Mouse (Mus musculus): ENCODE data around the gene Birc6.
A peak's percentile ranks its signal among the peaks of the same experiment; 100 is the strongest.
"Not testable (repeated sequence)": the region's sequence is repeated elsewhere in the genome, so short reads cannot be mapped to it uniquely, and the experiment has no call there.

The Birc6 gene

GRCm38 (mm10) chr17:74559891-74560290, 31.8 kb downstream of the Birc6 start:
- no peak for DNase-seq (ENCODE audit: low spot score in 2 of 2)

- no peak for DNase-seq (ENCODE audit: low spot score in 2 of 2)
Measured at GRCm38 (mm10) chr17:74564151-74564550, 36.1 kb downstream of the Birc6 start.

GRCm38 (mm10) chr17:74569219-74569618, 41.1 kb downstream of the Birc6 start:
- DNase-seq (ENCODE audit: low spot score in 2 of 2): no peak

- no peak for DNase-seq (ENCODE audit: low spot score in 2 of 2)
Measured at GRCm38 (mm10) chr17:74570585-74570984, 42.5 kb downstream of the Birc6 start.

GRCm38 (mm10) chr17:74577173-74577572, 49.1 kb downstream of the Birc6 start:
- no peak for DNase-seq (ENCODE audit: low spot score in 2 of 2)

GRCm38 (mm10) chr17:74579586-74579985, 51.5 kb downstream of the Birc6 start:
- no peak for DNase-seq (ENCODE audit: low spot score in 2 of 2)

GRCm38 (mm10) chr17:74580738-74581137, 52.6 kb downstream of the Birc6 start:
- DNase-seq (ENCODE audit: low spot score in 2 of 2): no peak

- no peak for DNase-seq (ENCODE audit: low spot score in 2 of 2)
Measured at GRCm38 (mm10) chr17:74586768-74587167, 58.7 kb downstream of the Birc6 start.

GRCm38 (mm10) chr17:74598908-74599307, 70.8 kb downstream of the Birc6 start:
- DNase-seq (ENCODE audit: low spot score in 2 of 2): no peak

- no peak for DNase-seq (ENCODE audit: low spot score in 2 of 2)
Measured at GRCm38 (mm10) chr17:74599396-74599795, 71.3 kb downstream of the Birc6 start.

- DNase-seq (ENCODE audit: low spot score in 2 of 2): no peak
Measured at GRCm38 (mm10) chr17:74601201-74601600, 73.1 kb downstream of the Birc6 start.

- peak; percentile 3 to 10 for DNase-seq (ENCODE audit: low spot score in 2 of 2)
Measured at GRCm38 (mm10) chr17:74630798-74631197, 102.7 kb downstream of the Birc6 start.

- DNase-seq (ENCODE audit: low spot score in 2 of 2): no peak
Measured at GRCm38 (mm10) chr17:74642445-74642844, 114.3 kb downstream of the Birc6 start.

- no peak for DNase-seq (ENCODE audit: low spot score in 2 of 2)
Measured at GRCm38 (mm10) chr17:74658362-74658761, 130.3 kb downstream of the Birc6 start.

GRCm38 (mm10) chr17:74668010-74668409, 139.9 kb downstream of the Birc6 start:
- DNase-seq (ENCODE audit: low spot score in 2 of 2): no peak

GRCm38 (mm10) chr17:74670031-74670430, 141.9 kb downstream of the Birc6 start:
- no peak for DNase-seq (ENCODE audit: low spot score in 2 of 2)

- DNase-seq (ENCODE audit: low spot score in 2 of 2): no peak
Measured at GRCm38 (mm10) chr17:74672446-74672845, 144.4 kb downstream of the Birc6 start.

- DNase-seq (ENCODE audit: low spot score in 2 of 2): peak in 1 of 2 experiments; percentile 8
Measured at GRCm38 (mm10) chr17:74673251-74673650, 145.2 kb downstream of the Birc6 start.

GRCm38 (mm10) chr17:74678061-74678460, 150.0 kb downstream of the Birc6 start:
- DNase-seq (ENCODE audit: low spot score in 2 of 2): no peak

GRCm38 (mm10) chr17:74684927-74685326, 156.8 kb downstream of the Birc6 start:
- no peak for DNase-seq (ENCODE audit: low spot score in 2 of 2)

- DNase-seq (ENCODE audit: low spot score in 2 of 2): no peak
Measured at GRCm38 (mm10) chr17:74688555-74688954, 160.5 kb downstream of the Birc6 start.

- no peak for DNase-seq (ENCODE audit: low spot score in 2 of 2)
Measured at GRCm38 (mm10) chr17:74689406-74689805, 161.3 kb downstream of the Birc6 start.

- not testable (repeated sequence) for DNase-seq (ENCODE audit: low spot score in 2 of 2)
Measured at GRCm38 (mm10) chr17:74701661-74702060, 173.6 kb downstream of the Birc6 start.

GRCm38 (mm10) chr17:74705480-74705879, 177.4 kb downstream of the Birc6 start:
- no peak for DNase-seq (ENCODE audit: low spot score in 2 of 2)

- no peak for DNase-seq (ENCODE audit: low spot score in 2 of 2)
Measured at GRCm38 (mm10) chr17:74706593-74706992, 178.5 kb downstream of the Birc6 start.

Measured in heart, adult 9 months (tissue).